Mouse (Mus musculus): Measurements from ENCODE around the gene Mab21l3.

DNA sequence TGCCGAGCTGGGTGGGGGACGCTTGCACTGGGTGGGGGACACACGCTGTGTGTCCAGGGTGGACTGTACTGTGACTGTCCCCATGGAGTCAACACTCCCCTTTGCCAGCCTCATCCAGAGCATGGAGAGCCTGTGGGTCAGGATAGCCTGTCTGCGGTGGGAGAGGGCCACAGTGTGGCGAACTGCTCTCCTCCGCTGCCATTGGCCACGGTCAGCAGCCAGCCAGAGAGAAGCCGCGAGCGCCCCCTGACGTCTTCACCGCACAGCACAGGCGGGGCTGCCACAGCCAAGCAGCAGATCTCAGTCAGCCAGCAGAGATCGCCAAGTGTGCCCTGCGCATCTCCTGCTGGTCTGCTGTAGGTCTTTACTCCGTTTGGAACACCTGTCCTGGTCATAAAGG is 42.6 kb downstream of the Mab21l3 start:
- TF ChIP-seq CTCF (IDR thresholded peaks at IDR 0.05; ENCODE audit: low read depth, low read length) (peak; percentile 49), POLR2A (IDR thresholded peaks at IDR 0.05; ENCODE audit: borderline replicate concordance, low read depth, low read length) (no peak)
